Mouse (Mus musculus) liver, adult 2 months (tissue): ENCODE results near the gene Rai14. TPM values are rescaled to one million over a fixed set of nuclear protein-coding genes. Genes with fewer than 3 reads are reported as not detected.

Experiments used
- DNase-seq: peaks from one replicate; pipeline ENCODE4 v3.0.0-alpha.2; 2011; ENCODE audit warnings: low read depth, low spot score; ENCODE audit errors: extremely low read depth
- H3K27ac ChIP-seq: fragments of 200-500 bp; replicated peaks from 2 replicates; pipeline ENCODE4 v1.5.1; 2012; ENCODE audit warnings: low read depth, mild to moderate bottlenecking, control low read depth, inconsistent platforms, low read length; ENCODE audit not compliant: insufficient read depth
- H3K27me3 ChIP-seq: fragments of 200-500 bp; 2 replicates; pipeline ENCODE4 v1.6.1; 2012; ENCODE audit warnings: mild to moderate bottlenecking, moderate library complexity, low read length, inconsistent platforms; ENCODE audit not compliant: control insufficient read depth, insufficient read depth
- H3K36me3 ChIP-seq: fragments of 200-500 bp; 2 replicates; pipeline ENCODE4 v1.6.1; 2012; ENCODE audit warnings: low read length, inconsistent platforms; ENCODE audit not compliant: control insufficient read depth, insufficient read depth
- H3K4me1 ChIP-seq: fragments of 200-500 bp; 2 replicates; pipeline ENCODE4 v1.6.1; 2011; ENCODE audit warnings: low read length; ENCODE audit not compliant: control insufficient read depth, insufficient read depth
- H3K4me3 ChIP-seq: fragments of 200-500 bp; 2 replicates; pipeline ENCODE4 v1.5.1; 2011; ENCODE audit warnings: low read depth, mild to moderate bottlenecking, control low read depth, low read length, moderate library complexity; ENCODE audit not compliant: insufficient read depth
- H3K79me2 ChIP-seq: fragments of 200-500 bp; 2 replicates; pipeline ENCODE4 v1.6.1; 2012; ENCODE audit warnings: inconsistent platforms, mild to moderate bottlenecking, low read length, moderate library complexity; ENCODE audit not compliant: control insufficient read depth, insufficient read depth
- H3K9ac ChIP-seq: fragments of 200-500 bp; 2 replicates; pipeline ENCODE4 v1.6.1; 2012; ENCODE audit warnings: low read depth, mild to moderate bottlenecking, control low read depth, inconsistent platforms, low read length
- CTCF ChIP-seq: fragments of 200-500 bp; IDR thresholded peaks from 2 replicates; pipeline ENCODE4 v1.5.1; 2011; ENCODE audit warnings: low read depth, low read length, control low read depth
- POLR2A ChIP-seq: fragments of 200-500 bp; IDR thresholded peaks from 2 replicates; pipeline ENCODE4 v1.6.1; 2011; ENCODE audit warnings: low read length, control low read depth; ENCODE audit not compliant: insufficient read depth; ENCODE audit errors: extremely low read depth
- WGBS: fragments of 180-500 bp; shearing (Covaris S2); methylation state at CpG from one replicate; pipeline ENCODE4 v1.1.7; 2018; 5-methylcytosine and 5-hydroxymethylcytosine counted together
- polyA plus RNA-seq: library from polyadenylated mRNA; depleted of rRNA; stranded (reverse); fragments of >200 nt; gene quantifications from 2 replicates; pipeline ENCODE4 v1.2.3, GENCODE M21; 2012; rRNA removed
- total RNA-seq: library from RNA; depleted of rRNA; stranded (reverse); fragments of >200 nt; gene quantifications from 2 replicates; pipeline ENCODE4 v1.2.3, GENCODE M21; 2014; rRNA removed

Rai14 gene
- total and polyA plus RNA-seq, 2 experiments = 3.4 to 12.4 TPM

DNA sequence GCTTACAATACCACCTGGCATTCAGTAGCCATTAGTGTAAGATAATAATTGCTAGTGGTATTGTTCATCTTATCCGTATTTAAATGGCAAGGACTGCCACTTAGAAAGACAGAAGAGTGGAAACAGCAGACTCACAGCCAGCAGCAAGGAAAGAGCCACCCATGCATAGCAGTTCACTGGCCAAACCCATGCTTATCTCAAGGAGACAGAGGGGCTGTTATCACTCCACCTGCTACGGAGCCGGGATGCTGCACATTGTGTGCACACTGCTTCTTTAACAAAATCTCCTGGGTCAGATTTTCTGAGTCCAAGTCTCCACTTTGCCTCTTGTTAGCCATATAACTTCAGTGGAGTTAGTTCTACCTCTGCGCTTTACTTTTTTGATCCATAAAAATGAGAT, 183.1 kb downstream of the Rai14 start:
- Histone ChIP-seq H3K27me3 (no peaks in the 10 kb centered on the region), H3K4me3 (no peak overlapping the region), H3K36me3 (no peaks in the 10 kb centered on the region), H3K4me1 (no peaks in the 10 kb centered on the region), H3K79me2 (no peaks in the 10 kb centered on the region), H3K27ac (no peak overlapping the region), H3K9ac (no peak overlapping the region)
- DNase-seq = no peak
- TF ChIP-seq CTCF = no peak
- no peak for TF ChIP-seq POLR2A
- WGBS = 86% methylated on average over 4 of the region's 4 CpGs

DNA sequence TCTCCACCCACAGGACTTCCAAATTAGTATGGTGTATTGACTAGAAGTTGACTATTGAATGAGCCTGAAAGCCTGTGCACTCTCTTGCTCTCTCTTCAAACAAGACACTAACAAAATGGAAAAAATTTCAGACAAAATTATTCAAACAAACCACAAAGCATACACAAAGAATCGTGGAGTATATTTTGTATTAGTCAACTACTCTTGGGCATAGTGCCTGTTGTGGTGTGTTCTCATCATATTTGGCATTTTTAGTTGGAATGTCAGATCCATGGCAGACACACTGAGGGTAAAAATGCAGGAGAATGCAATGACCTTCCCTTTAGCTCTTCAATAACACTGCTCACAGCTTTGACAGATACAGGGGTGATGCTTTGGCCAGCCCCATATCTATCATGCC, 188.5 kb downstream of the Rai14 start:
- no peak overlapping the region for H3K27ac ChIP-seq
- no peak overlapping the region for H3K4me3 ChIP-seq
- WGBS = 72% methylated on average over 1 of the region's 1 CpGs
- H3K36me3 ChIP-seq = no peaks in the 10 kb centered on the region
- TF ChIP-seq POLR2A = no peak
- no peak for TF ChIP-seq CTCF
- DNase-seq = no peak
- H3K27me3 ChIP-seq = no peaks in the 10 kb centered on the region
- H3K4me1 ChIP-seq = no peaks in the 10 kb centered on the region
- H3K79me2 ChIP-seq = no peaks in the 10 kb centered on the region
- no peak overlapping the region for H3K9ac ChIP-seq

Other genes starting within 250 kb of the Rai14 start
- gene Dnajc21, start 244.1 kb downstream of the Rai14 start, total RNA-seq = 6.8 and 7.6 TPM in 2 replicates
- gene Dnajc21, start 244.1 kb downstream of the Rai14 start, polyA plus RNA-seq = 0.76 and 1.3 TPM in 2 replicates
- 6.8 and 8.0 TPM in 2 replicates for gene Brix1, start 228.7 kb downstream of the Rai14 start, total RNA-seq
- gene Brix1, start 228.7 kb downstream of the Rai14 start, polyA plus RNA-seq = 1.4 and 1.6 TPM in 2 replicates
- gene Rad1, start 228.6 kb downstream of the Rai14 start, total RNA-seq = 4.3 and 6.6 TPM in 2 replicates
- 3.7 and 4.6 TPM in 2 replicates for gene Rad1, start 228.6 kb downstream of the Rai14 start, polyA plus RNA-seq
- gene Ttc23l, start 156.0 kb downstream of the Rai14 start, total RNA-seq = not detected in 2 replicates
- not detected in 2 replicates for gene Ttc23l, start 156.0 kb downstream of the Rai14 start, polyA plus RNA-seq
- 0.13 TPM in 1 of 2 replicates, not detected in the other for gene C1qtnf3, start 237.7 kb upstream of the Rai14 start, total RNA-seq
- gene C1qtnf3, start 237.7 kb upstream of the Rai14 start, polyA plus RNA-seq = 0.05 TPM in 2 replicates